ENCODE assay signal across 18 mouse cellular contexts in the genomic region with DNA sequence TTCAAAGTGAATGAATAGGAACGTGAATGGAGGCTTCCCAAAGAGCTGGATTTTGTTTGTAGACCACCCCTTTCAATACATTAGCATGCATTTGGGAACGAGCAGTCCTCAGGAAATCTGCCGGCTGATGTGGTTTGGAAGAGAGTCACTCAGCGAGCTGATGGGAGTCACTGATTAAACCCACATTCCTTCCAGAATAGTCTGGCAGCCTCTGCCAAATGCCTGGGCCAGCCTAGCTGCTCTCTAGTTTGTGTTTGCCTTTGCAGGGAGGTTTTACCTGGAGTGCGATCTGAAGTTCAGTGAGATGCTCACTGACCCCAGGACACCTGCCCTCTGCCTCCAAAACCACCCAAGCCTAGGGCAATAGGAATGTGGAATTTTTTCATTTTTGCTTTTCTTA. TPM values are rescaled to one million over a fixed set of nuclear protein-coding genes. Genes with fewer than 3 reads are reported as not detected.
DNase-seq lines count a peak whose midpoint lies in the region; ATAC-seq lines count a peak whose summit lies in the region.
"Had no signal": no experiment of that assay in that cellular context is flagged by ENCODE, and none has a peak within 500 bp of the region (broad histone marks: within the 10 kb centered on the region; RNA-seq: fewer than 3 reads in every experiment).

No protein-coding gene starts in this region.

- no peak for ATAC-seq in kidney, embryonic 14.5 days (ENCODE audit: low FRiP score, low TSS enrichment)
- no peak for ATAC-seq in embryonic facial prominence, embryonic 15.5 days (ENCODE audit: insufficient number of reproducible peaks, low FRiP score, low TSS enrichment, low read depth)
- ATAC-seq: midbrain, embryonic 16.5 days had no signal

- no peaks in the 10 kb centered on the region for H3K4me1 ChIP-seq in kidney, embryonic 14.5 days (ENCODE audit: control insufficient read depth, insufficient read depth, low read length)
- H3K4me1 ChIP-seq in embryonic facial prominence, embryonic 15.5 days, result peaks cover 26% of the 10 kb centered on the region
- H3K4me1 ChIP-seq: hindbrain, embryonic 13.5 days; stomach, embryonic 15.5 days had no signal

- H3K36me3 ChIP-seq in kidney, embryonic 14.5 days (ENCODE audit: control insufficient read depth, insufficient read depth, low read length), result no peaks in the 10 kb centered on the region
- H3K36me3 ChIP-seq in embryonic facial prominence, embryonic 15.5 days, result no peaks in the 10 kb centered on the region
- H3K36me3 ChIP-seq: hindbrain, embryonic 13.5 days; limb, embryonic 12.5 days; stomach, embryonic 15.5 days had no signal

- 63% methylated on average over 5 of the region's 5 CpGs for WGBS in kidney, embryonic 14.5 days
- 16% methylated on average over 5 of the region's 5 CpGs for WGBS in embryonic facial prominence, embryonic 15.5 days

- no peak overlapping the region for H3K4me2 ChIP-seq in kidney, embryonic 14.5 days (replicated peaks; ENCODE audit: low read depth, low read length)
- H3K4me2 ChIP-seq in embryonic facial prominence, embryonic 15.5 days (replicated peaks), result peak overlapping the region; percentile 6; the same call in 1 of the 2 replicates
- H3K4me2 ChIP-seq: hindbrain, embryonic 13.5 days; limb, embryonic 12.5 days; stomach, embryonic 15.5 days had no signal

- no peak overlapping the region for H3K4me3 ChIP-seq in kidney, embryonic 14.5 days (ENCODE audit: low read length)
- no peak overlapping the region for H3K4me3 ChIP-seq in embryonic facial prominence, embryonic 15.5 days (replicated peaks)
- H3K4me3 ChIP-seq: hindbrain, embryonic 13.5 days; left cerebral cortex, adult 2 months; limb, embryonic 12.5 days; megakaryocyte, embryonic 14.5 days; stomach, embryonic 15.5 days had no signal

- H3K9ac ChIP-seq in kidney, embryonic 14.5 days (ENCODE audit: low read depth, low read length), result no peak overlapping the region
- no peak overlapping the region for H3K9ac ChIP-seq in embryonic facial prominence, embryonic 15.5 days
- H3K9ac ChIP-seq: hindbrain, embryonic 13.5 days; limb, embryonic 12.5 days; stomach, embryonic 15.5 days had no signal

- no peak overlapping the region for H3K27ac ChIP-seq in kidney, embryonic 14.5 days (ENCODE audit: low read depth, low read length)
- H3K27ac ChIP-seq in embryonic facial prominence, embryonic 15.5 days (replicated peaks), result peak overlapping the region; percentile 75
- H3K27ac ChIP-seq: hindbrain, embryonic 13.5 days; left cerebral cortex, adult 2 months; limb, embryonic 12.5 days; stomach, embryonic 15.5 days had no signal

- no peaks in the 10 kb centered on the region for H3K27me3 ChIP-seq in kidney, embryonic 14.5 days (ENCODE audit: control insufficient read depth, insufficient read depth, low read length)
- H3K27me3 ChIP-seq in embryonic facial prominence, embryonic 15.5 days, result no peaks in the 10 kb centered on the region
- H3K27me3 ChIP-seq: hindbrain, embryonic 13.5 days; limb, embryonic 12.5 days; stomach, embryonic 15.5 days had no signal

- no peaks in the 10 kb centered on the region for H3K9me3 ChIP-seq in kidney, embryonic 14.5 days (ENCODE audit: control insufficient read depth, low read length)
- no peaks in the 10 kb centered on the region for H3K9me3 ChIP-seq in embryonic facial prominence, embryonic 15.5 days (replicated peaks)
- H3K9me3 ChIP-seq: hindbrain, embryonic 13.5 days; limb, embryonic 12.5 days; megakaryocyte, embryonic 14.5 days; stomach, embryonic 15.5 days had no signal

- DNase-seq in kidney, adult 18-20 months, result peak; percentile 66
- DNase-seq in kidney, postnatal 4 days, result peak; percentile 11 to 18
- DNase-seq in lung, postnatal 25 days (ENCODE audit: low spot score), result peak; percentile 37
- DNase-seq in frontal cortex, postnatal 36 days (ENCODE audit: low spot score in 2 of 2), result no peak
- no peak for DNase-seq in neural tube, embryonic 10.5 days (ENCODE audit: extremely low spot score, low spot score)
- DNase-seq: adrenal gland, adult 8-10 months; cerebellum, postnatal 14 days; gastrocnemius, postnatal 36 days; spleen, adult 18-20 months; thymus, postnatal 14 days had no signal

RNA-seq across cellular contexts. Expression of gene Col23a1, which starts 18.6 kb away (rescaled TPM):
- 8.6 and 12.3 TPM in 2 replicates for polyA plus RNA-seq in kidney, embryonic 14.5 days (2014; fragmentation: Nextera tagmentation; extraction: Ambion mirVana)
- 26.2 and 28.8 TPM in 2 replicates for polyA plus RNA-seq in embryonic facial prominence, embryonic 15.5 days (2015; fragmentation: Nextera tagmentation; extraction: Ambion mirVana)

RNA-seq across cellular contexts. Expression of gene BC049762, which starts 45.5 kb away (rescaled TPM):
- polyA plus RNA-seq in kidney, embryonic 14.5 days (2014; fragmentation: Nextera tagmentation; extraction: Ambion mirVana), result 0.69 and 0.99 TPM in 2 replicates
- polyA plus RNA-seq in embryonic facial prominence, embryonic 15.5 days (2015; fragmentation: Nextera tagmentation; extraction: Ambion mirVana), result 0.32 and 0.46 TPM in 2 replicates

RNA-seq across cellular contexts. Expression of gene Clk4, which starts 46.8 kb away (rescaled TPM):
- 102 and 127 TPM in 2 replicates for polyA plus RNA-seq in kidney, embryonic 14.5 days (2014; fragmentation: Nextera tagmentation; extraction: Ambion mirVana)
- 108 and 111 TPM in 2 replicates for polyA plus RNA-seq in embryonic facial prominence, embryonic 15.5 days (2015; fragmentation: Nextera tagmentation; extraction: Ambion mirVana)

Comparison
In these comparisons a context has a peak if more than half of its experiments do, and no peak if none do; other contexts are left out.
1. DNase-seq: peak in kidney, adult 18-20 months (single experiment), kidney, postnatal 4 days (2 of 2) and lung, postnatal 25 days (single experiment); none in frontal cortex, postnatal 36 days (0 of 2) and neural tube, embryonic 10.5 days (single experiment).